ENCODE assay signal across 9 mouse cellular contexts in the genomic region with DNA sequence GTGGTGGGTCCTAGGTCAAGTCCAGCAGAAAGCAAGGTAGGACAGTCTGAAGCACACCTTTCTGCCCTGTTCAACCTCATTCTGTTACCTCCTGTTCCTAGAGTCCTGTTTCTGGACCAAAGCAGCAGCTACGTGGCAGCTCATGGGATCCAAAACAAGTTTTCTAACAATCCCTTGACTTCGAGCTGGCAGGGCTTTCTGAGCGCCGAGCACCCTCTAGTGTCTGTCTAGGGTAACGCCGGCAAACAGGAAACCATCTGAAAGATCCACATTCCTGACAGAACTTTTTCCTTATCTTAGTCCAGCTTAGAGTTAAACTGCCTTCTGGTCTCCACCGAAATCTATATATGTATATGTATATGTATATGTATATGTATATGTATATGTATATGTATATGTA. TPM values are rescaled to one million over a fixed set of nuclear protein-coding genes. Genes with fewer than 3 reads are reported as not detected.
DNase-seq lines count a peak whose midpoint lies in the region; ATAC-seq and TF ChIP-seq lines count a peak whose summit lies in the region.
"Had no signal": no experiment of that assay in that cellular context is flagged by ENCODE, and none has a peak within 500 bp of the region (broad histone marks: within the 10 kb centered on the region; RNA-seq: fewer than 3 reads in every experiment).

No protein-coding gene starts in this region.

- no peak overlapping the region for H3K27ac ChIP-seq in thymus, adult 2 months (ENCODE audit: control insufficient read depth, insufficient read depth, low read length)
- no peak overlapping the region for H3K27ac ChIP-seq in bone marrow macrophage, adult 2 months (ENCODE audit: insufficient read depth, low read depth, low read length)
- no peak overlapping the region for H3K27ac ChIP-seq in hindbrain, postnatal 0 days
- H3K27ac ChIP-seq: embryonic facial prominence, embryonic 15.5 days had no signal

- peak; percentile 46 to 67 for DNase-seq in heart, postnatal 14 days
- DNase-seq in heart, adult 11 months = no peak
- peak; percentile 26 for DNase-seq in thymus, adult 2 months
- DNase-seq in thymus, adult 18-20 months = no peak
- DNase-seq in hindbrain, postnatal 0 days (ENCODE audit: low spot score) = peak; percentile 76
- DNase-seq in lung, postnatal 10 days = peak; percentile 69
- DNase-seq in thymus, postnatal 4 days = peak; percentile 60

- H3K4me3 ChIP-seq in thymus, adult 2 months (ENCODE audit: control insufficient read depth, insufficient read depth, low read length) = no peak overlapping the region
- H3K4me3 ChIP-seq in bone marrow macrophage, adult 2 months (ENCODE audit: insufficient read depth, low read length) = no peak overlapping the region
- no peak overlapping the region for H3K4me3 ChIP-seq in hindbrain, postnatal 0 days (ENCODE audit: low read length)
- H3K4me3 ChIP-seq: embryonic facial prominence, embryonic 15.5 days had no signal

- no peak overlapping the region for H3K9ac ChIP-seq in hindbrain, postnatal 0 days (replicated peaks; ENCODE audit: low read length)
- H3K9ac ChIP-seq: embryonic facial prominence, embryonic 15.5 days had no signal

- no peaks in the 10 kb centered on the region for H3K36me3 ChIP-seq in thymus, adult 2 months (ENCODE audit: control insufficient read depth, insufficient read depth, low read length)
- H3K36me3 ChIP-seq in hindbrain, postnatal 0 days (ENCODE audit: insufficient read depth, low read length) = no peaks in the 10 kb centered on the region
- H3K36me3 ChIP-seq: embryonic facial prominence, embryonic 15.5 days had no signal

- 3% methylated on average over 7 of the region's 7 CpGs for WGBS in thymus, adult 2 months
- under 1% methylated on average over 7 of the region's 7 CpGs for WGBS in hindbrain, postnatal 0 days

- H3K27me3 ChIP-seq in thymus, adult 2 months (ENCODE audit: control insufficient read depth, insufficient read depth, low read length) = peaks cover 2% of the 10 kb centered on the region; the same call in 1 of the 2 replicates
- H3K27me3 ChIP-seq in hindbrain, postnatal 0 days (ENCODE audit: insufficient read depth, low read length) = peaks cover 21% of the 10 kb centered on the region

- intact Hi-C loops in heart, postnatal 14 days (cut with DNase I) = no loop called here

- no peaks in the 10 kb centered on the region for H3K9me3 ChIP-seq in hindbrain, postnatal 0 days (ENCODE audit: low read length)
- H3K9me3 ChIP-seq: embryonic facial prominence, embryonic 15.5 days had no signal

- peak; percentile 27; the same call in 1 of the 2 replicates for TF ChIP-seq CTCF in thymus, adult 2 months (IDR thresholded peaks at IDR 0.05; ENCODE audit: borderline replicate concordance, control insufficient read depth, extremely low read depth, insufficient read depth, low read length, poor library complexity)
- peak; percentile 33; the same call in 1 of the 2 replicates for TF ChIP-seq CTCF in bone marrow macrophage, adult 2 months (IDR thresholded peaks at IDR 0.05; ENCODE audit: low read depth, low read length)
- peak; percentile 86 for TF ChIP-seq CTCF in hindbrain, postnatal 0 days (IDR thresholded peaks at IDR 0.05; ENCODE audit: low read depth)

- H3K4me1 ChIP-seq in thymus, adult 2 months (replicated peaks; ENCODE audit: control insufficient read depth, insufficient read depth, low read length) = no peaks in the 10 kb centered on the region
- no peaks in the 10 kb centered on the region for H3K4me1 ChIP-seq in bone marrow macrophage, adult 2 months (ENCODE audit: control insufficient read depth, insufficient read depth, low read length)
- H3K4me1 ChIP-seq in hindbrain, postnatal 0 days (ENCODE audit: insufficient read depth, low read length) = no peaks in the 10 kb centered on the region
- H3K4me1 ChIP-seq: embryonic facial prominence, embryonic 15.5 days had no signal

- TF ChIP-seq POLR2A in thymus, adult 2 months (IDR thresholded peaks at IDR 0.05; ENCODE audit: control insufficient read depth, extremely low read depth, insufficient read depth, low read length, poor library complexity) = no peak
- TF ChIP-seq POLR2A in bone marrow macrophage, adult 2 months (IDR thresholded peaks at IDR 0.05; ENCODE audit: borderline replicate concordance, low read depth, low read length) = no peak

- no peak overlapping the region for H3K4me2 ChIP-seq in hindbrain, postnatal 0 days (ENCODE audit: low read depth, low read length)
- H3K4me2 ChIP-seq: embryonic facial prominence, embryonic 15.5 days had no signal

- no peak for ATAC-seq in hindbrain, postnatal 0 days

RNA-seq across cellular contexts. Expression of gene Hoxb9, which starts 31.0 kb away (rescaled TPM):
- total RNA-seq in heart, postnatal 14 days (2021) = not detected
- 0.09 and 0.22 TPM in 2 replicates for polyA plus RNA-seq in thymus, adult 2 months (2012; rRNA removed)
- not detected in 2 replicates for polyA plus RNA-seq in bone marrow macrophage, adult 2 months (2012; ENCODE audit: insufficient read depth, insufficient read length, missing spikeins)
- total RNA-seq in hindbrain, postnatal 0 days (2014; rRNA removed) = 0.40 TPM in 1 of 2 replicates, not detected in the other
- 0.13 TPM in 1 of 2 replicates, not detected in the other for polyA plus RNA-seq in hindbrain, postnatal 0 days (2015; fragmentation: Nextera tagmentation; extraction: Ambion mirVana)
- polyA plus RNA-seq: embryonic facial prominence, embryonic 15.5 days had no signal

RNA-seq across cellular contexts. Expression of gene Hoxb8, which starts 41.5 kb away (rescaled TPM):
- not detected for total RNA-seq in heart, postnatal 14 days (2021)
- polyA plus RNA-seq in thymus, adult 2 months (2012; rRNA removed) = 0.09 and 0.20 TPM in 2 replicates
- not detected in 2 replicates for polyA plus RNA-seq in bone marrow macrophage, adult 2 months (2012; ENCODE audit: insufficient read depth, insufficient read length, missing spikeins)
- total RNA-seq in hindbrain, postnatal 0 days (2014; rRNA removed) = 28.0 and 66.5 TPM in 2 replicates
- polyA plus RNA-seq in hindbrain, postnatal 0 days (2015; fragmentation: Nextera tagmentation; extraction: Ambion mirVana) = 4.6 and 6.2 TPM in 2 replicates
- polyA plus RNA-seq: embryonic facial prominence, embryonic 15.5 days had no signal

RNA-seq across cellular contexts. Expression of gene Hoxb13, which starts 46.1 kb away (rescaled TPM):
- not detected for total RNA-seq in heart, postnatal 14 days (2021)
- polyA plus RNA-seq in thymus, adult 2 months (2012; rRNA removed) = 0.40 and 0.59 TPM in 2 replicates
- not detected in 2 replicates for polyA plus RNA-seq in bone marrow macrophage, adult 2 months (2012; ENCODE audit: insufficient read depth, insufficient read length, missing spikeins)
- total RNA-seq in hindbrain, postnatal 0 days (2014; rRNA removed) = not detected in 2 replicates
- not detected in 2 replicates for polyA plus RNA-seq in hindbrain, postnatal 0 days (2015; fragmentation: Nextera tagmentation; extraction: Ambion mirVana)
- polyA plus RNA-seq: embryonic facial prominence, embryonic 15.5 days had no signal

RNA-seq across cellular contexts. Expression of gene Hoxb7, which starts 46.2 kb away (rescaled TPM):
- not detected for total RNA-seq in heart, postnatal 14 days (2021)
- polyA plus RNA-seq in thymus, adult 2 months (2012; rRNA removed) = 0.09 TPM in 1 of 2 replicates, not detected in the other
- polyA plus RNA-seq in bone marrow macrophage, adult 2 months (2012; ENCODE audit: insufficient read depth, insufficient read length, missing spikeins) = not detected in 2 replicates
- 11.0 and 21.7 TPM in 2 replicates for total RNA-seq in hindbrain, postnatal 0 days (2014; rRNA removed)
- 10.1 and 16.8 TPM in 2 replicates for polyA plus RNA-seq in hindbrain, postnatal 0 days (2015; fragmentation: Nextera tagmentation; extraction: Ambion mirVana)
- polyA plus RNA-seq: embryonic facial prominence, embryonic 15.5 days had no signal

RNA-seq across cellular contexts. Expression of gene Hoxb6, which starts 52.1 kb away (rescaled TPM):
- not detected for total RNA-seq in heart, postnatal 14 days (2021)
- 0.18 and 0.50 TPM in 2 replicates for polyA plus RNA-seq in thymus, adult 2 months (2012; rRNA removed)
- not detected in 2 replicates for polyA plus RNA-seq in bone marrow macrophage, adult 2 months (2012; ENCODE audit: insufficient read depth, insufficient read length, missing spikeins)
- total RNA-seq in hindbrain, postnatal 0 days (2014; rRNA removed) = 23.2 and 30.2 TPM in 2 replicates
- polyA plus RNA-seq in hindbrain, postnatal 0 days (2015; fragmentation: Nextera tagmentation; extraction: Ambion mirVana) = 29.0 and 36.3 TPM in 2 replicates
- polyA plus RNA-seq: embryonic facial prominence, embryonic 15.5 days had no signal

Comparison
In these comparisons a context has a peak if more than half of its experiments do, and no peak if none do; other contexts are left out.
1. DNase-seq: peak in heart, postnatal 14 days (2 of 2), thymus, adult 2 months (single experiment), hindbrain, postnatal 0 days (single experiment), lung, postnatal 10 days (single experiment) and thymus, postnatal 4 days (single experiment); none in heart, adult 11 months (single experiment) and thymus, adult 18-20 months (0 of 2).
2. CTCF ChIP-seq: peak in every context shown above with its lines; median percentile 86 in hindbrain, postnatal 0 days; 33 in bone marrow macrophage, adult 2 months; 27 in thymus, adult 2 months.